Mouse (Mus musculus) heart, postnatal 0 days (tissue): ENCODE data around the gene Fgf23.

ENCODE experiments used
- CTCF ChIP-seq: IDR thresholded peaks from 2 replicates; pipeline ENCODE4 v1.5.1; 2016; ENCODE audit warnings: antibody characterized with exemption, control low read depth, low read depth
- EP300 ChIP-seq: IDR thresholded peaks from 2 replicates; pipeline ENCODE4 v1.6.1; 2016; ENCODE audit warnings: antibody characterized with exemption, low read depth

- TF ChIP-seq CTCF (peak; percentile 90), EP300 (no peak)
These were observed 37.9 kb upstream of the Fgf23 start for GRCm38 (mm10) chr6:127034760-127035159.
